Mouse (Mus musculus) midbrain, embryonic 15.5 days (tissue): ENCODE measurements around the gene Smpx. TPM values are rescaled to one million over a fixed set of nuclear protein-coding genes. Genes with fewer than 3 reads are reported as not detected.

ENCODE experiments used
- ATAC-seq: fragments of 200-750 bp; cut with Nextera tagmentation; replicated peaks from 2 replicates; pipeline ENCODE4 v1.8.0; 2017; ENCODE audit warnings: moderate TSS enrichment
- H3K27ac ChIP-seq: fragments of 300-500 bp; sonication (generic); 2 replicates; pipeline ENCODE4 v1.5.1; 2015; ENCODE audit warnings: mild to moderate bottlenecking, inconsistent platforms
- H3K27me3 ChIP-seq: fragments of 300-500 bp; sonication (generic); replicated peaks from 2 replicates; pipeline ENCODE4 v1.6.1; 2015; ENCODE audit warnings: inconsistent platforms
- H3K36me3 ChIP-seq: fragments of 300-500 bp; sonication (generic); replicated peaks from 2 replicates; pipeline ENCODE4 v1.6.1; 2015; ENCODE audit warnings: inconsistent platforms
- H3K4me1 ChIP-seq: fragments of 300-500 bp; sonication (generic); 2 replicates; pipeline ENCODE4 v1.6.1; 2015; ENCODE audit warnings: inconsistent platforms
- H3K4me2 ChIP-seq: fragments of 300-500 bp; sonication (generic); 2 replicates; pipeline ENCODE4 v1.6.1; 2015; ENCODE audit warnings: inconsistent platforms, mild to moderate bottlenecking, moderate library complexity
- H3K4me3 ChIP-seq: fragments of 300-500 bp; sonication (generic); 2 replicates; pipeline ENCODE4 v1.5.1; 2015; ENCODE audit warnings: mild to moderate bottlenecking, inconsistent platforms
- H3K9ac ChIP-seq: fragments of 300-500 bp; sonication (generic); 2 replicates; pipeline ENCODE4 v1.6.1; 2015; ENCODE audit warnings: mild to moderate bottlenecking, inconsistent platforms
- H3K9me3 ChIP-seq: fragments of 300-500 bp; sonication (generic); 2 replicates; pipeline ENCODE4 v1.6.1; 2016; ENCODE audit warnings: inconsistent platforms
- WGBS: fragments of 180-500 bp; shearing (Covaris S2); methylation state at CpG from one replicate; pipeline ENCODE4 v1.1.7; 2015; ENCODE audit warnings: mixed read lengths; 5-methylcytosine and 5-hydroxymethylcytosine counted together
- polyA plus RNA-seq: library from polyadenylated mRNA; unstranded; fragments of >200 nt; fragmentation: Nextera tagmentation; extraction: Ambion mirVana; gene quantifications from 2 replicates; pipeline ENCODE4 v1.2.1, GENCODE M21; 2015

Smpx gene
- 0.72 TPM in 1 of 2 replicates, not detected in the other for polyA plus RNA-seq

- no peaks in the 10 kb centered on the region for H3K36me3 ChIP-seq
- WGBS, result 66% methylated on average over 8 of the region's 8 CpGs
- no peak for ATAC-seq
- no peak within 1 kb of the TSS for H3K4me2 ChIP-seq
- no peak within 1 kb of the TSS for H3K4me3 ChIP-seq
- H3K9me3 ChIP-seq, result no peaks in the 10 kb centered on the region
- H3K27ac ChIP-seq, result no peak within 1 kb of the TSS
- no peaks in the 10 kb centered on the region for H3K4me1 ChIP-seq
- H3K27me3 ChIP-seq, result no peaks in the 10 kb centered on the region
- H3K9ac ChIP-seq, result no peak within 1 kb of the TSS
Measured at GRCm38 (mm10) chrX:157698862-157699261, at the start of gene Smpx. Gene Smpx (plus strand): TSS chrX:157698910.

- ATAC-seq, result no peak
- no peak overlapping the region for H3K4me2 ChIP-seq
- H3K9ac ChIP-seq, result no peak overlapping the region
- H3K27me3 ChIP-seq, result no peaks in the 10 kb centered on the region
- no peak overlapping the region for H3K27ac ChIP-seq
- H3K9me3 ChIP-seq, result no peaks in the 10 kb centered on the region
- H3K4me1 ChIP-seq, result no peaks in the 10 kb centered on the region
- H3K4me3 ChIP-seq, result no peak overlapping the region
- no peaks in the 10 kb centered on the region for H3K36me3 ChIP-seq
Measured at GRCm38 (mm10) chrX:157655047-157655446, 43.7 kb upstream of the Smpx start.

GRCm38 (mm10) chrX:157657356-157657755, 41.4 kb upstream of the Smpx start:
- no peaks in the 10 kb centered on the region for H3K27me3 ChIP-seq
- no peak overlapping the region for H3K9ac ChIP-seq
- no peak overlapping the region for H3K27ac ChIP-seq
- H3K9me3 ChIP-seq, result no peaks in the 10 kb centered on the region
- H3K36me3 ChIP-seq, result no peaks in the 10 kb centered on the region
- no peaks in the 10 kb centered on the region for H3K4me1 ChIP-seq
- no peak for ATAC-seq
- H3K4me3 ChIP-seq, result no peak overlapping the region
- no peak overlapping the region for H3K4me2 ChIP-seq

- ATAC-seq, result no peak
- Histone ChIP-seq H3K27ac (no peak overlapping the region), H3K4me1 (no peaks in the 10 kb centered on the region), H3K9me3 (no peaks in the 10 kb centered on the region), H3K27me3 (no peaks in the 10 kb centered on the region), H3K36me3 (no peaks in the 10 kb centered on the region), H3K9ac (no peak overlapping the region), H3K4me3 (no peak overlapping the region), H3K4me2 (no peak overlapping the region)
- 74% methylated on average over 2 of the region's 2 CpGs for WGBS
Measured at GRCm38 (mm10) chrX:157671820-157672219, 26.9 kb upstream of the Smpx start.

- H3K4me3 ChIP-seq, result no peak overlapping the region
- no peak for ATAC-seq
- no peak overlapping the region for H3K4me2 ChIP-seq
- no peaks in the 10 kb centered on the region for H3K9me3 ChIP-seq
- H3K4me1 ChIP-seq, result no peaks in the 10 kb centered on the region
- no peaks in the 10 kb centered on the region for H3K36me3 ChIP-seq
- no peak overlapping the region for H3K27ac ChIP-seq
- WGBS, result 80% methylated on average over 3 of the region's 3 CpGs
- no peaks in the 10 kb centered on the region for H3K27me3 ChIP-seq
- no peak overlapping the region for H3K9ac ChIP-seq
Measured at GRCm38 (mm10) chrX:157674667-157675350, 23.9 kb upstream of the Smpx start.

GRCm38 (mm10) chrX:157691186-157691585, 7.5 kb upstream of the Smpx start:
- Histone ChIP-seq H3K36me3 (no peaks in the 10 kb centered on the region), H3K9me3 (no peaks in the 10 kb centered on the region), H3K4me3 (no peak overlapping the region), H3K27ac (no peak overlapping the region), H3K9ac (no peak overlapping the region), H3K4me1 (no peaks in the 10 kb centered on the region), H3K4me2 (no peak overlapping the region), H3K27me3 (no peaks in the 10 kb centered on the region)
- WGBS, result 57% methylated on average over 4 of the region's 4 CpGs
- ATAC-seq, result no peak

- Histone ChIP-seq H3K36me3 (no peaks in the 10 kb centered on the region), H3K27me3 (no peaks in the 10 kb centered on the region), H3K4me1 (no peaks in the 10 kb centered on the region), H3K9me3 (no peaks in the 10 kb centered on the region), H3K4me3 (no peak overlapping the region), H3K4me2 (no peak overlapping the region), H3K9ac (no peak overlapping the region), H3K27ac (no peak overlapping the region)
- no peak for ATAC-seq
- WGBS, result 67% methylated on average over 5 of the region's 5 CpGs
Measured at GRCm38 (mm10) chrX:157697591-157698135, 1.0 kb upstream of the Smpx start.

- Histone ChIP-seq H3K27me3 (no peaks in the 10 kb centered on the region), H3K27ac (no peak overlapping the region), H3K4me2 (no peak overlapping the region), H3K36me3 (no peaks in the 10 kb centered on the region), H3K9me3 (no peaks in the 10 kb centered on the region), H3K4me1 (no peaks in the 10 kb centered on the region), H3K9ac (no peak overlapping the region), H3K4me3 (no peak overlapping the region)
- WGBS, result 81% methylated on average over 2 of the region's 2 CpGs
- ATAC-seq, result no peak
Measured at GRCm38 (mm10) chrX:157707236-157707635, 8.5 kb downstream of the Smpx start.

- no peak for ATAC-seq
- H3K4me1 ChIP-seq, result no peaks in the 10 kb centered on the region
- WGBS, result 70% methylated on average over 4 of the region's 4 CpGs
- no peaks in the 10 kb centered on the region for H3K9me3 ChIP-seq
- H3K27me3 ChIP-seq, result no peaks in the 10 kb centered on the region
- no peaks in the 10 kb centered on the region for H3K36me3 ChIP-seq
- H3K9ac ChIP-seq, result no peak overlapping the region
- no peak overlapping the region for H3K27ac ChIP-seq
- H3K4me2 ChIP-seq, result no peak overlapping the region
- H3K4me3 ChIP-seq, result no peak overlapping the region
Measured at GRCm38 (mm10) chrX:157708616-157709280, 10.0 kb downstream of the Smpx start.

GRCm38 (mm10) chrX:157719907-157720306, 21.2 kb downstream of the Smpx start:
- no peaks in the 10 kb centered on the region for H3K36me3 ChIP-seq
- no peak overlapping the region for H3K4me3 ChIP-seq
- H3K4me2 ChIP-seq, result no peak overlapping the region
- no peaks in the 10 kb centered on the region for H3K9me3 ChIP-seq
- H3K27ac ChIP-seq, result no peak overlapping the region
- no peaks in the 10 kb centered on the region for H3K27me3 ChIP-seq
- no peaks in the 10 kb centered on the region for H3K4me1 ChIP-seq
- WGBS, result 57% methylated on average over 3 of the region's 3 CpGs
- H3K9ac ChIP-seq, result no peak overlapping the region
- ATAC-seq, result no peak

GRCm38 (mm10) chrX:157730622-157731341, 32.1 kb downstream of the Smpx start:
- H3K27me3 ChIP-seq, result no peaks in the 10 kb centered on the region; the same call in 1 of the 2 replicates
- no peak overlapping the region for H3K27ac ChIP-seq
- H3K4me1 ChIP-seq, result no peaks in the 10 kb centered on the region
- WGBS, result 37% methylated on average over 7 of the region's 7 CpGs
- no peak overlapping the region for H3K9ac ChIP-seq
- no peak overlapping the region for H3K4me3 ChIP-seq
- H3K9me3 ChIP-seq, result no peaks in the 10 kb centered on the region
- no peak overlapping the region for H3K4me2 ChIP-seq
- no peaks in the 10 kb centered on the region for H3K36me3 ChIP-seq
- ATAC-seq, result peak; percentile 60; the same call in 1 of the 2 replicates

GRCm38 (mm10) chrX:157731658-157732314, 33.1 kb downstream of the Smpx start:
- Histone ChIP-seq H3K9ac (no peak overlapping the region), H3K9me3 (no peaks in the 10 kb centered on the region), H3K4me2 (0 out of 2 replicates have a peak overlapping the region, but pooled peaks have one; percentile 24), H3K27ac (no peak overlapping the region), H3K4me3 (no peak overlapping the region), H3K4me1 (no peaks in the 10 kb centered on the region), H3K36me3 (no peaks in the 10 kb centered on the region), H3K27me3 (no peaks in the 10 kb centered on the region; the same call in 1 of the 2 replicates)
- ATAC-seq, result peak; percentile 80
- WGBS, result 26% methylated on average over 9 of the region's 9 CpGs
